Mouse (Mus musculus): ENCODE data around the gene Adcy1.

DNA sequence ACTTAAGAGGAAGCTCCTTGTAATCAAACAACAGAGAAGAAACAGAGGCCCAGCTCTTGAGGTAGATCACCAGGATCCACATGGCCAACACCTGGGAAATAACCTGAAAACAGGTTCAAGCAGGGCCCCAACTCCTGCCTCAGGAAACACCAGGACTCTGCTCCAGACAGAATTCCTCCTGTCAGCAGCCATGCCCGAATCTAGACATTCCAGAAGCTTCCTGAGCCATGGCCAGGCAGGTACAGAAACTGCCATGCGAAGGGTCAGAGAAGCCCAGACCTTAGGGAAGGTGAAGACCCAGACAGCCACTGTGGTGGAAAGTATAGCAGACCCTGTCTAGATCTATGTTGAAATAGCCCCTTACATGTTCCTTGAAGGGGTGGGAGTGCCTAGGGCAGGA lies 30.2 kb upstream of the Adcy1 start:
- TF ChIP-seq CTCF (IDR thresholded peaks at IDR 0.05; ENCODE audit: low read depth, low read length) (no peak), POLR2A (IDR thresholded peaks at IDR 0.05; ENCODE audit: extremely low read depth, insufficient read depth, low read length) (no peak)

Measured in liver, adult 2 months (tissue).